Mouse (Mus musculus) CH12.LX (cell line): ENCODE results near the gene Efcab5.

Source experiments
- POLR2A ChIP-seq: IDR thresholded peaks from 2 replicates; pipeline ENCODE4 v1.6.1; 2011; ENCODE audit warnings: low read depth, mild to moderate bottlenecking, improper control_type of control experiment, low read length
- ZC3H11A ChIP-seq: IDR thresholded peaks from 2 replicates; pipeline ENCODE4 v1.6.1; 2012; ENCODE audit warnings: low read depth, mild to moderate bottlenecking, inconsistent platforms, low read length, improper control_type of control experiment

DNA sequence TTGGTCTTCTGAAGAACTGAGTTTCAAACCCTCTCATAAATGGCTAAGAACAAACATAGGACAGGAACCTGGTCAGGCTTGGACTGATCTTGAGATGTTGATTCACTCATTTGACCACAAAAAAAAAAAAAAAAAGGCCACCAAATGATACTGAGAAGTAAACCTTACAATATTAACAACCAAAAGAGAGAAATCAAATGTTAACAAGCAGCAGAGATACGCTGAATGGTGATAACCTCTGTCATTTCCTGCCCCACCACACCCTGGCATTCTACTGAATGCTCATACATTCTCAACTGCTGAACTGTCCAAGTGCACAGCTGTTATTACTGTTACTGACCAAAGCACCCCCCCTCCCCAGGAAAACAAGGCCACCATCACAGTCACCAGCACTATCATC is 11.9 kb upstream of the Efcab5 start:
- no peak for TF ChIP-seq POLR2A
- TF ChIP-seq ZC3H11A, result no peak
